Mouse (Mus musculus) stomach, embryonic 16.5 days (tissue): ENCODE results near the gene Mtfr2. TPM values are rescaled to one million over a fixed set of nuclear protein-coding genes. Genes with fewer than 3 reads are reported as not detected.

Experiments used
- ATAC-seq: fragments of 200-750 bp; cut with Nextera tagmentation; 2 replicates; pipeline ENCODE4 v1.8.0; 2017; ENCODE audit warnings: moderate number of reproducible peaks, moderate TSS enrichment; ENCODE audit not compliant: insufficient read depth, low FRiP score
- H3K27ac ChIP-seq: fragments of 300-500 bp; sonication (generic); 2 replicates; pipeline ENCODE4 v1.5.1; 2014; ENCODE audit warnings: low read length
- H3K27me3 ChIP-seq: fragments of 300-500 bp; sonication (generic); 2 replicates; pipeline ENCODE4 v1.6.1; 2014; ENCODE audit warnings: low read length, control low read depth, mixed read lengths; ENCODE audit not compliant: control insufficient read depth, insufficient read depth
- H3K36me3 ChIP-seq: fragments of 300-500 bp; sonication (generic); 2 replicates; pipeline ENCODE4 v1.6.1; 2014; ENCODE audit warnings: low read length; ENCODE audit not compliant: control insufficient read depth, insufficient read depth
- H3K4me1 ChIP-seq: fragments of 300-500 bp; sonication (generic); 2 replicates; pipeline ENCODE4 v1.6.1; 2014; ENCODE audit warnings: low read length, control low read depth, mixed read lengths; ENCODE audit not compliant: control insufficient read depth, insufficient read depth
- H3K4me2 ChIP-seq: fragments of 300-500 bp; sonication (generic); 2 replicates; pipeline ENCODE4 v1.6.1; 2014; ENCODE audit warnings: low read depth, low read length, mixed read lengths
- H3K4me3 ChIP-seq: fragments of 300-500 bp; sonication (generic); replicated peaks from 2 replicates; pipeline ENCODE4 v1.5.1; 2014; ENCODE audit warnings: mild to moderate bottlenecking, low read length
- H3K9ac ChIP-seq: fragments of 300-500 bp; sonication (generic); 2 replicates; pipeline ENCODE4 v1.6.1; 2014; ENCODE audit warnings: low read length
- H3K9me3 ChIP-seq: fragments of 300-500 bp; sonication (generic); replicated peaks from 2 replicates; pipeline ENCODE4 v1.6.1; 2016; ENCODE audit warnings: low read length, control low read depth; ENCODE audit not compliant: control insufficient read depth
- WGBS: fragments of 180-500 bp; shearing (Covaris S2); extraction: QIAGEN DNeasy Blood & Tissue Kit; methylation state at CpG from one replicate; pipeline ENCODE4 v1.1.7; 2014; 5-methylcytosine and 5-hydroxymethylcytosine counted together
- polyA plus RNA-seq: library from polyadenylated mRNA; unstranded; fragments of >200 nt; fragmentation: Nextera tagmentation; extraction: Ambion mirVana; gene quantifications from 2 replicates; pipeline ENCODE4 v1.2.1, GENCODE M21; 2015

Mtfr2 gene
- polyA plus RNA-seq, 1 experiment from 2014 or later: 1.5 TPM

GRCm38 (mm10) chr10:20362450-20363118, 15.0 kb downstream of the Mtfr2 start:
- Histone ChIP-seq H3K4me1 (no peaks in the 10 kb centered on the region), H3K27ac (no peak overlapping the region), H3K9ac (no peak overlapping the region), H3K27me3 (no peaks in the 10 kb centered on the region), H3K9me3 (no peaks in the 10 kb centered on the region), H3K36me3 (no peaks in the 10 kb centered on the region), H3K4me3 (no peak overlapping the region), H3K4me2 (no peak overlapping the region)
- ATAC-seq: no peak
- 66% methylated on average over 4 of the region's 4 CpGs for WGBS

GRCm38 (mm10) chr10:20372046-20372445, 24.5 kb downstream of the Mtfr2 start:
- Histone ChIP-seq H3K9me3 (0 out of 2 replicates have a peak, but pooled peaks cover 4% of the 10 kb centered on the region), H3K9ac (no peak overlapping the region), H3K4me3 (no peak overlapping the region), H3K27me3 (no peaks in the 10 kb centered on the region), H3K4me2 (no peak overlapping the region), H3K27ac (no peak overlapping the region), H3K4me1 (no peaks in the 10 kb centered on the region), H3K36me3 (no peaks in the 10 kb centered on the region)
- WGBS: 91% methylated on average over 5 of the region's 5 CpGs
- no peak for ATAC-seq

GRCm38 (mm10) chr10:20377621-20378020, 30.1 kb downstream of the Mtfr2 start:
- Histone ChIP-seq H3K36me3 (no peaks in the 10 kb centered on the region), H3K4me3 (no peak overlapping the region), H3K9me3 (no peaks in the 10 kb centered on the region), H3K9ac (no peak overlapping the region), H3K27ac (no peak overlapping the region), H3K4me2 (no peak overlapping the region), H3K4me1 (no peaks in the 10 kb centered on the region), H3K27me3 (no peaks in the 10 kb centered on the region)
- ATAC-seq: no peak
- 79% methylated on average over 9 of the region's 9 CpGs for WGBS

GRCm38 (mm10) chr10:20379071-20379735, 31.6 kb downstream of the Mtfr2 start:
- Histone ChIP-seq H3K4me1 (no peaks in the 10 kb centered on the region), H3K36me3 (no peaks in the 10 kb centered on the region), H3K27me3 (no peaks in the 10 kb centered on the region), H3K27ac (no peak overlapping the region), H3K9me3 (no peaks in the 10 kb centered on the region), H3K4me2 (no peak overlapping the region), H3K9ac (no peak overlapping the region), H3K4me3 (no peak overlapping the region)
- 76% methylated on average over 9 of the region's 9 CpGs for whole genome bisulfite sequencing
- ATAC-seq: no peak

- Histone ChIP-seq H3K27ac (no peak overlapping the region), H3K4me1 (no peaks in the 10 kb centered on the region), H3K4me2 (no peak overlapping the region), H3K36me3 (no peaks in the 10 kb centered on the region), H3K4me3 (no peak overlapping the region), H3K9ac (no peak overlapping the region), H3K27me3 (no peaks in the 10 kb centered on the region), H3K9me3 (no peaks in the 10 kb centered on the region)
- ATAC-seq: no peak
- 83% methylated on average over 3 of the region's 3 CpGs for WGBS
Observed at GRCm38 (mm10) chr10:20380798-20381197, 33.2 kb downstream of the Mtfr2 start.

GRCm38 (mm10) chr10:20381352-20381751, 33.8 kb downstream of the Mtfr2 start:
- H3K27me3 ChIP-seq: no peaks in the 10 kb centered on the region
- no peak for ATAC-seq
- H3K36me3 ChIP-seq: no peaks in the 10 kb centered on the region
- H3K9me3 ChIP-seq: no peaks in the 10 kb centered on the region
- no peaks in the 10 kb centered on the region for H3K4me1 ChIP-seq
- WGBS: 74% methylated on average over 3 of the region's 3 CpGs
- H3K4me2 ChIP-seq: no peak overlapping the region
- H3K9ac ChIP-seq: no peak overlapping the region
- H3K27ac ChIP-seq: no peak overlapping the region
- no peak overlapping the region for H3K4me3 ChIP-seq

- H3K36me3 ChIP-seq: no peaks in the 10 kb centered on the region
- no peak overlapping the region for H3K27ac ChIP-seq
- H3K4me2 ChIP-seq: no peak overlapping the region
- no peak overlapping the region for H3K9ac ChIP-seq
- H3K4me1 ChIP-seq: no peaks in the 10 kb centered on the region
- no peak overlapping the region for H3K4me3 ChIP-seq
- 63% methylated on average over 6 of the region's 6 CpGs for WGBS
- H3K9me3 ChIP-seq: no peaks in the 10 kb centered on the region
- no peaks in the 10 kb centered on the region for H3K27me3 ChIP-seq
- ATAC-seq: no peak
Observed at GRCm38 (mm10) chr10:20382807-20383419, 35.3 kb downstream of the Mtfr2 start.

- Histone ChIP-seq H3K36me3 (no peaks in the 10 kb centered on the region), H3K27me3 (no peaks in the 10 kb centered on the region), H3K4me2 (no peak overlapping the region), H3K9ac (no peak overlapping the region), H3K27ac (no peak overlapping the region), H3K9me3 (no peaks in the 10 kb centered on the region), H3K4me3 (no peak overlapping the region), H3K4me1 (no peaks in the 10 kb centered on the region)
- ATAC-seq: no peak
- 57% methylated on average over 3 of the region's 3 CpGs for WGBS
Observed at GRCm38 (mm10) chr10:20390568-20390967, 43.0 kb downstream of the Mtfr2 start.

GRCm38 (mm10) chr10:20394815-20395214, 47.2 kb downstream of the Mtfr2 start:
- H3K36me3 ChIP-seq: no peaks in the 10 kb centered on the region
- no peak overlapping the region for H3K27ac ChIP-seq
- no peak overlapping the region for H3K4me2 ChIP-seq
- peaks cover 5% of the 10 kb centered on the region for H3K4me1 ChIP-seq
- no peaks in the 10 kb centered on the region for H3K9me3 ChIP-seq
- H3K27me3 ChIP-seq: no peaks in the 10 kb centered on the region
- ATAC-seq: no peak
- H3K9ac ChIP-seq: no peak overlapping the region
- 33% methylated on average over 5 of the region's 5 CpGs for WGBS
- H3K4me3 ChIP-seq: no peak overlapping the region
